Mouse (Mus musculus) megakaryocyte, embryonic 14.5 days (primary cell): Measurements from ENCODE around the gene Mtss1l.

ENCODE experiments used
- FLI1 ChIP-seq: IDR thresholded peaks from 2 replicates; pipeline ENCODE4 v1.6.1; 2012; ENCODE audit warnings: low read length, inconsistent platforms, mixed read lengths
- GATA1 ChIP-seq: IDR thresholded peaks from 3 replicates; pipeline ENCODE4 v1.6.1; 2012; ENCODE audit warnings: mixed read lengths, low read length, inconsistent platforms, borderline replicate concordance

DNA sequence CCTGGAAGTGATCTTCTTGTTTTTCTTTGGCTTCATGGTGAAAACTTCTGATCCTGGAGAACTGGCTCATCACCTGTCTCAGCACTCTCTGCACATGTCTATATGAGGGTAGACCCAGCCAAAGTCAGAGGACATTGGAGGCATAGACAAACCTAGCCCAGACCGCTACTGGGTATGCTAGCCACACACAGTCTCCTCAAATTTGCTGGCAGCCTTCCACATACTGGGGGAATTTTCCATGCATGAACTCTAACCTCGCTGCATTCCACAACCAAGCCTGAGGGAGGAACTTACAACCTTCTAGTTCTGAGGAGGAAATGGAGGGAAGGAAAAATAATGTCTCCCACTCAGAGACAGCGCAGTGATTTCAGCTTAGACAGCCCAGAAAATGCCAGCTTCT, 52.8 kb downstream of the Mtss1l start:
- TF ChIP-seq GATA1 (no peak), FLI1 (no peak)
